Mouse (Mus musculus) erythroblast, embryonic 14.5 days (primary cell): Measurements from ENCODE around the gene Zranb3.

Experiments
- GATA1 ChIP-seq: IDR thresholded peaks from 2 replicates; pipeline ENCODE4 v1.6.1; 2012; ENCODE audit warnings: low read length, inconsistent platforms, mixed read lengths
- TAL1 ChIP-seq: IDR thresholded peaks from 3 replicates; pipeline ENCODE4 v1.6.1; 2012; ENCODE audit warnings: low read length, inconsistent platforms, mixed read lengths

GRCm38 (mm10) chr1:127983274-127983993, 119.4 kb downstream of the Zranb3 start:
- TF ChIP-seq TAL1, result no peak
- no peak for TF ChIP-seq GATA1
